Comparison of ENCODE assay signal across 14 mouse cellular contexts in the genomic region with DNA sequence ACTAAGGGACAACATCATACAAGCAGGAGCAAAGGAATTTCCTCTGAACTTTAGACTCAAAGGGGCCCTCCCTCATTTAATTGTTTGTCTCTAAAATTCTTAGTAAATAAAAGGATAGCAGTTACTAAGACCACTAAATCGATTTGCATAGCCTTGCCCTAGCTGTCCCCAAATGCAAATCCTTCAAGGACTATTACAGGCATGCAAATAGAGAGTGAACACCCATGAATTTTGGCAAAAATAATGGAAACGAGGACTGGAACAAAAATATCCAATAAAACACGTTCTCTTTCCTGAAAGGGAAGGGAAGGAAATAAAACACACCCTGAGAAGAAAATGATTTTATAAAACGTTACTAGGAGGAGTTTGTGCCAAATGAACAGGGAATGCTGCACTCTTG.
"Had no signal": no experiment of that assay in that cellular context is flagged by ENCODE, and none has a peak within 500 bp of the region (broad histone marks: within the 10 kb centered on the region; RNA-seq: fewer than 3 reads in every experiment).

No protein-coding gene starts in this region.

- H3K4me3 ChIP-seq: kidney, embryonic 15.5 days; liver, embryonic 13.5 days; lung, embryonic 15.5 days; megakaryocyte, embryonic 14.5 days; midbrain, embryonic 12.5 days had no signal

- H3K9me3 ChIP-seq: kidney, embryonic 15.5 days; liver, embryonic 13.5 days; lung, embryonic 15.5 days; midbrain, embryonic 12.5 days had no signal

- H3K4me1 ChIP-seq: liver, embryonic 13.5 days had no signal

- H3K4me2 ChIP-seq: kidney, embryonic 15.5 days; liver, embryonic 13.5 days; lung, embryonic 15.5 days; midbrain, embryonic 12.5 days had no signal

- H3K27ac ChIP-seq: kidney, embryonic 15.5 days; liver, embryonic 13.5 days; lung, embryonic 15.5 days; macrophage; midbrain, embryonic 12.5 days had no signal

- DNase-seq: kidney, postnatal 14 days; left cerebral cortex, postnatal 4 days; liver; liver, embryonic 13.5 days; liver, postnatal 0 days; lung, postnatal 14 days; right cerebral cortex, postnatal 14 days; thymus, postnatal 36 days had no signal

- H3K36me3 ChIP-seq: kidney, embryonic 15.5 days; liver, embryonic 13.5 days; lung, embryonic 15.5 days; midbrain, embryonic 12.5 days had no signal

- ATAC-seq: liver, postnatal 0 days; midbrain, embryonic 16.5 days had no signal

- H3K9ac ChIP-seq: kidney, embryonic 15.5 days; liver, embryonic 13.5 days; liver, postnatal 0 days; lung, embryonic 15.5 days; midbrain, embryonic 12.5 days had no signal

- H3K27me3 ChIP-seq: kidney, embryonic 15.5 days; liver, embryonic 13.5 days; lung, embryonic 15.5 days; megakaryocyte, embryonic 14.5 days; midbrain, embryonic 12.5 days had no signal
